Mouse (Mus musculus) heart, embryonic 10.5 days (tissue): Measurements from ENCODE around the gene Krt1. TPM values are rescaled to one million over a fixed set of nuclear protein-coding genes. Genes with fewer than 3 reads are reported as not detected.

Experiments used
- microRNA-seq: library from miRNA; unstranded; fragments of <30 nt; microRNA quantifications from one replicate; pipeline ENCODE4, GENCODE M21; 2017
- polyA plus RNA-seq: library from polyadenylated mRNA; unstranded; fragments of >200 nt; fragmentation: Nextera tagmentation; extraction: Ambion mirVana; gene quantifications from 2 replicates; pipeline ENCODE4 v1.2.1, GENCODE M21; 2016

Krt1 gene
- polyA plus RNA-seq, 1 experiment from 2014 or later, result 1.0 TPM

Small RNAs within 50 kb of the gene (microRNA-seq; reads per million reads assigned to microRNA genes)
- gene Gm44356, result not detected

Other genes starting within 250 kb of the Krt1 start
- gene Gm5414, start 222.6 kb downstream of the Krt1 start, polyA plus RNA-seq, result not detected in 2 replicates
- gene Gm5478, start 203.4 kb downstream of the Krt1 start, polyA plus RNA-seq, result not detected in 2 replicates
- gene Krt6b, start 170.5 kb downstream of the Krt1 start, polyA plus RNA-seq, result not detected in 2 replicates
- gene Krt6a, start 156.5 kb downstream of the Krt1 start, polyA plus RNA-seq, result 0.05 TPM in 1 of 2 replicates, not detected in the other
- gene Krt5, start 137.9 kb downstream of the Krt1 start, polyA plus RNA-seq, result 0.33 and 1.4 TPM in 2 replicates
- gene Krt71, start 107.7 kb downstream of the Krt1 start, polyA plus RNA-seq, result not detected in 2 replicates
- gene Krt72, start 64.3 kb downstream of the Krt1 start, polyA plus RNA-seq, result not detected in 2 replicates
- gene Krt73, start 48.4 kb downstream of the Krt1 start, polyA plus RNA-seq, result not detected in 2 replicates
- not detected in 2 replicates for gene Krt2, start 32.6 kb downstream of the Krt1 start, polyA plus RNA-seq
- gene Krt77, start 18.9 kb upstream of the Krt1 start, polyA plus RNA-seq, result 0.04 TPM in 1 of 2 replicates, not detected in the other
- gene Krt76, start 42.1 kb upstream of the Krt1 start, polyA plus RNA-seq, result not detected in 2 replicates
- 0.09 TPM in 1 of 2 replicates, not detected in the other for gene Krt4, start 73.9 kb upstream of the Krt1 start, polyA plus RNA-seq
- 1.8 TPM in 2 replicates for gene Krt79, start 89.5 kb upstream of the Krt1 start, polyA plus RNA-seq
- not detected in 2 replicates for gene Krt78, start 103.5 kb upstream of the Krt1 start, polyA plus RNA-seq
- 83.2 and 193 TPM in 2 replicates for gene Krt8, start 153.7 kb upstream of the Krt1 start, polyA plus RNA-seq
- gene Krt18, start 177.4 kb upstream of the Krt1 start, polyA plus RNA-seq, result 78.5 and 184 TPM in 2 replicates
- gene Eif4b, start 223.0 kb upstream of the Krt1 start, polyA plus RNA-seq, result 85.5 and 99.6 TPM in 2 replicates
- gene Tns2, start 249.6 kb upstream of the Krt1 start, polyA plus RNA-seq, result 19.8 and 19.9 TPM in 2 replicates